8 mouse cellular contexts compared by ENCODE assay signal in genomic region chr17:71185368-71185767, GRCm38 (mm10). TPM values are rescaled to one million over a fixed set of nuclear protein-coding genes. Genes with fewer than 3 reads are reported as not detected.
DNase-seq lines count a peak whose midpoint lies in the region; ATAC-seq and TF ChIP-seq lines count a peak whose summit lies in the region.

No protein-coding gene starts in this region.

- H3K36me3 ChIP-seq in forebrain, embryonic 13.5 days (ENCODE audit: poor library complexity, severe bottlenecking), result no peaks in the 10 kb centered on the region
- H3K36me3 ChIP-seq in liver, embryonic 12.5 days, result no peaks in the 10 kb centered on the region

- no peak for DNase-seq in layer of hippocampus, adult 2 months (ENCODE audit: low spot score in 2 of 2)
- DNase-seq in layer of hippocampus, adult 9-10 months (ENCODE audit: low spot score), result no peak
- DNase-seq in layer of hippocampus, adult 8-10 months (ENCODE audit: low spot score in 2 of 2), result no peak
- no peak for DNase-seq in cerebellum, adult 9-10 months
- no peak for DNase-seq in gastrocnemius, postnatal 4 days (ENCODE audit: low spot score in 2 of 2)

- WGBS in forebrain, embryonic 13.5 days, result 44% methylated on average over 1 of the region's 1 CpGs
- 60% methylated on average over 1 of the region's 1 CpGs for whole genome bisulfite sequencing in liver, embryonic 12.5 days (ENCODE audit: insufficient replicate concordance)
- WGBS in olfactory bulb, adult 2 months, result 21% methylated on average over 1 of the region's 1 CpGs

- H3K27me3 ChIP-seq in forebrain, embryonic 13.5 days, result no peaks in the 10 kb centered on the region
- H3K27me3 ChIP-seq in liver, embryonic 12.5 days (replicated peaks), result no peaks in the 10 kb centered on the region

- H3K9ac ChIP-seq in forebrain, embryonic 13.5 days, result peak overlapping the region; percentile 91; the same call in 1 of the 2 replicates
- H3K9ac ChIP-seq in liver, embryonic 12.5 days, result peak overlapping the region; percentile 100

- peak overlapping the region; percentile 91 for H3K27ac ChIP-seq in layer of hippocampus, adult 2 months
- no peak overlapping the region; the same call in 1 of the 2 replicates for H3K27ac ChIP-seq in forebrain, embryonic 13.5 days
- peak overlapping the region; percentile 96 for H3K27ac ChIP-seq in liver, embryonic 12.5 days
- H3K27ac ChIP-seq in olfactory bulb, adult 2 months (ENCODE audit: insufficient read depth, low read depth, low read length), result 0 out of 2 replicates have a peak overlapping the region, but pooled peaks have one; percentile 31

- no peaks in the 10 kb centered on the region for H3K9me3 ChIP-seq in forebrain, embryonic 13.5 days (replicated peaks)
- H3K9me3 ChIP-seq in liver, embryonic 12.5 days (replicated peaks), result no peaks in the 10 kb centered on the region

- ATAC-seq in forebrain, embryonic 13.5 days, result no peak
- ATAC-seq in liver, embryonic 12.5 days, result no peak

- H3K4me3 ChIP-seq in layer of hippocampus, adult 2 months, result peak overlapping the region; percentile 72
- H3K4me3 ChIP-seq in forebrain, embryonic 13.5 days, result peak overlapping the region; percentile 80
- H3K4me3 ChIP-seq in liver, embryonic 12.5 days, result peak overlapping the region; percentile 96
- H3K4me3 ChIP-seq in olfactory bulb, adult 2 months (ENCODE audit: insufficient read depth, low read depth, low read length), result no peak overlapping the region

- peak overlapping the region; percentile 90 for H3K4me2 ChIP-seq in forebrain, embryonic 13.5 days
- peak overlapping the region; percentile 94 for H3K4me2 ChIP-seq in liver, embryonic 12.5 days

- no peak for TF ChIP-seq CTCF in layer of hippocampus, adult 2 months (conservative IDR thresholded peaks at IDR 0.05)
- TF ChIP-seq CTCF in olfactory bulb, adult 2 months (IDR thresholded peaks at IDR 0.05; ENCODE audit: insufficient read depth, low read depth, low read length), result no peak

- H3K4me1 ChIP-seq in forebrain, embryonic 13.5 days, result peaks cover 26% of the 10 kb centered on the region
- H3K4me1 ChIP-seq in liver, embryonic 12.5 days, result peaks cover 76% of the 10 kb centered on the region
- H3K4me1 ChIP-seq in olfactory bulb, adult 2 months (ENCODE audit: control insufficient read depth, insufficient read depth, low read length), result peaks cover 5% of the 10 kb centered on the region; the same call in 1 of the 2 replicates

- TF ChIP-seq POLR2A in olfactory bulb, adult 2 months (IDR thresholded peaks at IDR 0.05; ENCODE audit: insufficient read depth, low read depth, low read length), result no peak

RNA-seq across cellular contexts. Expression of gene Lpin2, which starts 3.0 kb away (rescaled TPM):
- total RNA-seq in layer of hippocampus, adult 2 months (2021), result 100 to 1,000 TPM in 1 of 2 experiments, 10 to 100 TPM in 1; 95.8 to 109 TPM
- 34.1 and 37.5 TPM in 2 replicates for polyA plus RNA-seq in forebrain, embryonic 13.5 days (2015; fragmentation: Nextera tagmentation; extraction: Ambion mirVana)
- polyA plus RNA-seq in liver, embryonic 12.5 days (2016; fragmentation: Nextera tagmentation; extraction: Ambion mirVana), result 40.1 and 42.5 TPM in 2 replicates
- polyA plus RNA-seq in olfactory bulb, adult 2 months (2012; ENCODE audit: insufficient read depth, insufficient read length, low replicate concordance, missing spikeins), result not detected in 2 replicates
- 100 to 1,000 TPM in 2 of 4 experiments, 10 to 100 TPM in 2; 87.1 to 123 (median 105) TPM for total RNA-seq in layer of hippocampus, adult 8-10 months (2022)
- 10 to 100 TPM; 20.9 to 21.9 TPM for total RNA-seq in gastrocnemius, postnatal 4 days (2021)
